In the genomic region with DNA sequence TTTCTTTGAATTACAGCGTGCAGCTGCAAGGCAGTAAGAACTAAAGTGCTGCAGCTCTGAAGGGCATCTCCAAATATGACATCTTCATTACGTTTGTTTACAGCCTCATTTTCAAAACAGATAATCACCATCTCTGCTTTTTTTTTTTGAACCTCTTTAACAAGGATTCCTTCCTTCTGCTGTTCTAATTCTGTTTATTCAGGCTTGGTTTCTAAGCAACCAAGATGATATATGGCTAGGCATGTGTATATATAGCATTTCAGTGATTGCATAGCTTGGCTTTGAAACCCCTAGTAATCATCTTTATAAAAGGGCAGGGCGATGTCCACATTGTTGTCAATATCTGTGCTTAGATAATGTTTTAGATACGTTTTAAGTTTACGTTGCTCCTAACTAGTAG, we compare ENCODE assay signal across 20 mouse cellular contexts.
DNase-seq lines count a peak whose midpoint lies in the region; ATAC-seq and TF ChIP-seq lines count a peak whose summit lies in the region.
"Had no signal": no experiment of that assay in that cellular context is flagged by ENCODE, and none has a peak within 500 bp of the region (broad histone marks: within the 10 kb centered on the region; RNA-seq: fewer than 3 reads in every experiment).

No protein-coding gene starts in this region.

- TF ChIP-seq POLR2A in lung, adult 2 months (IDR thresholded peaks at IDR 0.05; ENCODE audit: borderline replicate concordance, extremely low read depth, low read depth, low read length) = no peak

- TF ChIP-seq CTCF in lung, embryonic 14.5 days (IDR thresholded peaks at IDR 0.05; ENCODE audit: low read depth) = no peak
- TF ChIP-seq CTCF in lung, adult 2 months (IDR thresholded peaks at IDR 0.05; ENCODE audit: insufficient read depth, low read length) = no peak

- H3K27me3 ChIP-seq in forebrain, embryonic 15.5 days = no peaks in the 10 kb centered on the region
- H3K27me3 ChIP-seq in forebrain, embryonic 11.5 days (ENCODE audit: control insufficient read depth, insufficient read depth, low read length) = no peaks in the 10 kb centered on the region
- H3K27me3 ChIP-seq in hindbrain, embryonic 15.5 days = no peaks in the 10 kb centered on the region
- no peaks in the 10 kb centered on the region for H3K27me3 ChIP-seq in hindbrain, embryonic 14.5 days (ENCODE audit: control insufficient read depth, insufficient read depth, low read length)
- H3K27me3 ChIP-seq in lung, embryonic 14.5 days (ENCODE audit: insufficient read depth, low read length) = no peaks in the 10 kb centered on the region
- H3K27me3 ChIP-seq in neural tube, embryonic 13.5 days = no peaks in the 10 kb centered on the region
- H3K27me3 ChIP-seq: embryonic facial prominence, embryonic 12.5 days had no signal

- no peaks in the 10 kb centered on the region for H3K36me3 ChIP-seq in forebrain, embryonic 15.5 days
- H3K36me3 ChIP-seq in forebrain, embryonic 11.5 days (ENCODE audit: control insufficient read depth, insufficient read depth, low read length) = no peaks in the 10 kb centered on the region
- no peaks in the 10 kb centered on the region for H3K36me3 ChIP-seq in hindbrain, embryonic 15.5 days
- no peaks in the 10 kb centered on the region for H3K36me3 ChIP-seq in hindbrain, embryonic 14.5 days (replicated peaks; ENCODE audit: control insufficient read depth, insufficient read depth)
- peaks cover 3% of the 10 kb centered on the region; the same call in 1 of the 2 replicates for H3K36me3 ChIP-seq in lung, embryonic 14.5 days (ENCODE audit: insufficient read depth)
- H3K36me3 ChIP-seq in neural tube, embryonic 13.5 days = peaks cover 4% of the 10 kb centered on the region; the same call in 1 of the 2 replicates
- H3K36me3 ChIP-seq: embryonic facial prominence, embryonic 12.5 days had no signal

- H3K27ac ChIP-seq in forebrain, embryonic 15.5 days (replicated peaks) = peak overlapping the region; percentile 38
- H3K27ac ChIP-seq in forebrain, embryonic 11.5 days (ENCODE audit: low read depth, low read length) = no peak overlapping the region
- H3K27ac ChIP-seq in hindbrain, embryonic 15.5 days (replicated peaks) = peak overlapping the region; percentile 42; the same call in 1 of the 2 replicates
- H3K27ac ChIP-seq in hindbrain, embryonic 14.5 days = no peak overlapping the region; the same call in 1 of the 2 replicates
- no peak overlapping the region for H3K27ac ChIP-seq in lung, embryonic 14.5 days (ENCODE audit: low read depth)
- peak overlapping the region; percentile 53 for H3K27ac ChIP-seq in neural tube, embryonic 13.5 days (replicated peaks)
- H3K27ac ChIP-seq: embryonic facial prominence, embryonic 12.5 days; heart, embryonic 10.5 days had no signal

- H3K9me3 ChIP-seq in forebrain, embryonic 15.5 days = no peaks in the 10 kb centered on the region
- H3K9me3 ChIP-seq in forebrain, embryonic 11.5 days (ENCODE audit: control insufficient read depth, low read length) = no peaks in the 10 kb centered on the region
- H3K9me3 ChIP-seq in hindbrain, embryonic 15.5 days = no peaks in the 10 kb centered on the region
- no peaks in the 10 kb centered on the region for H3K9me3 ChIP-seq in hindbrain, embryonic 14.5 days (ENCODE audit: control insufficient read depth, low read length)
- no peaks in the 10 kb centered on the region for H3K9me3 ChIP-seq in lung, embryonic 14.5 days (ENCODE audit: low read depth, low read length)
- H3K9me3 ChIP-seq in neural tube, embryonic 13.5 days = no peaks in the 10 kb centered on the region
- H3K9me3 ChIP-seq: embryonic facial prominence, embryonic 12.5 days; heart, embryonic 10.5 days had no signal

- WGBS in forebrain, embryonic 15.5 days = 70% methylated on average over 5 of the region's 5 CpGs
- 91% methylated on average over 5 of the region's 5 CpGs for WGBS in forebrain, embryonic 11.5 days
- 74% methylated on average over 5 of the region's 5 CpGs for WGBS in hindbrain, embryonic 15.5 days
- 74% methylated on average over 5 of the region's 5 CpGs for WGBS in hindbrain, embryonic 14.5 days
- WGBS in lung, embryonic 14.5 days = 58% methylated on average over 5 of the region's 5 CpGs
- WGBS in lung, adult 2 months = 71% methylated on average over 5 of the region's 5 CpGs
- 69% methylated on average over 5 of the region's 5 CpGs for WGBS in neural tube, embryonic 13.5 days

- H3K4me3 ChIP-seq in forebrain, embryonic 15.5 days = no peak overlapping the region
- H3K4me3 ChIP-seq in forebrain, embryonic 11.5 days (ENCODE audit: low read depth, low read length) = no peak overlapping the region
- no peak overlapping the region for H3K4me3 ChIP-seq in hindbrain, embryonic 15.5 days
- H3K4me3 ChIP-seq in hindbrain, embryonic 14.5 days (replicated peaks; ENCODE audit: low read length) = no peak overlapping the region
- H3K4me3 ChIP-seq in lung, embryonic 14.5 days (ENCODE audit: low read depth, low read length) = no peak overlapping the region
- no peak overlapping the region for H3K4me3 ChIP-seq in lung, adult 2 months (replicated peaks; ENCODE audit: extremely low read depth, low read depth, low read length)
- no peak overlapping the region for H3K4me3 ChIP-seq in neural tube, embryonic 13.5 days
- H3K4me3 ChIP-seq: embryonic facial prominence, embryonic 12.5 days; heart, embryonic 10.5 days had no signal

- H3K9ac ChIP-seq in forebrain, embryonic 15.5 days (replicated peaks) = no peak overlapping the region
- no peak overlapping the region for H3K9ac ChIP-seq in forebrain, embryonic 11.5 days (ENCODE audit: low read length)
- no peak overlapping the region for H3K9ac ChIP-seq in hindbrain, embryonic 15.5 days
- no peak overlapping the region for H3K9ac ChIP-seq in hindbrain, embryonic 14.5 days
- H3K9ac ChIP-seq in lung, embryonic 14.5 days = no peak overlapping the region
- no peak overlapping the region for H3K9ac ChIP-seq in neural tube, embryonic 13.5 days
- H3K9ac ChIP-seq: embryonic facial prominence, embryonic 12.5 days had no signal

- ATAC-seq in forebrain, embryonic 15.5 days (replicated peaks) = no peak
- no peak for ATAC-seq in forebrain, embryonic 11.5 days (replicated peaks; ENCODE audit: low FRiP score)
- ATAC-seq in hindbrain, embryonic 15.5 days (ENCODE audit: low FRiP score, low read depth) = no peak
- no peak for ATAC-seq in hindbrain, embryonic 14.5 days (ENCODE audit: low FRiP score)
- no peak for ATAC-seq in lung, embryonic 14.5 days (ENCODE audit: insufficient read depth)
- ATAC-seq in neural tube, embryonic 13.5 days (ENCODE audit: low read depth) = no peak
- ATAC-seq: forebrain, embryonic 16.5 days; hindbrain, embryonic 16.5 days; inflammation-experienced regulatory T-cells, adult 6 months had no signal

- no peak overlapping the region for H3K4me2 ChIP-seq in forebrain, embryonic 15.5 days (replicated peaks)
- H3K4me2 ChIP-seq in forebrain, embryonic 11.5 days (ENCODE audit: low read depth, low read length, severe bottlenecking) = no peak overlapping the region
- no peak overlapping the region for H3K4me2 ChIP-seq in hindbrain, embryonic 15.5 days
- H3K4me2 ChIP-seq in hindbrain, embryonic 14.5 days (replicated peaks) = no peak overlapping the region
- no peak overlapping the region for H3K4me2 ChIP-seq in lung, embryonic 14.5 days
- H3K4me2 ChIP-seq in neural tube, embryonic 13.5 days = no peak overlapping the region
- H3K4me2 ChIP-seq: embryonic facial prominence, embryonic 12.5 days had no signal

- no peak for DNase-seq in forebrain, embryonic 11.5 days (ENCODE audit: low spot score)
- DNase-seq in hindbrain, embryonic 14.5 days (ENCODE audit: low spot score) = no peak
- peak; percentile 57 for DNase-seq in lung, embryonic 14.5 days
- DNase-seq in lung, adult 2 months = no peak
- DNase-seq in neural tube, embryonic 10.5 days (ENCODE audit: extremely low spot score, low spot score) = no peak
- DNase-seq: adrenal gland, postnatal 10 days; cerebellum, adult 11-12 months; cerebellum, adult 9-10 months; cerebellum, postnatal 25 days; heart, adult 18-20 months; heart, postnatal 10 days; heart, postnatal 4 days had no signal

- peaks cover 16% of the 10 kb centered on the region for H3K4me1 ChIP-seq in forebrain, embryonic 15.5 days
- no peaks in the 10 kb centered on the region for H3K4me1 ChIP-seq in forebrain, embryonic 11.5 days (replicated peaks; ENCODE audit: control insufficient read depth, insufficient read depth, low read length)
- peaks cover 12% of the 10 kb centered on the region for H3K4me1 ChIP-seq in hindbrain, embryonic 15.5 days (replicated peaks)
- H3K4me1 ChIP-seq in hindbrain, embryonic 14.5 days (replicated peaks; ENCODE audit: control insufficient read depth, insufficient read depth, low read length) = peaks cover 12% of the 10 kb centered on the region; the same call in 1 of the 2 replicates
- no peaks in the 10 kb centered on the region; the same call in 1 of the 2 replicates for H3K4me1 ChIP-seq in lung, embryonic 14.5 days (ENCODE audit: insufficient read depth)
- H3K4me1 ChIP-seq in lung, adult 2 months (ENCODE audit: control insufficient read depth, insufficient read depth, low read length) = no peaks in the 10 kb centered on the region; the same call in 1 of the 2 replicates
- H3K4me1 ChIP-seq in neural tube, embryonic 13.5 days (replicated peaks) = peaks cover 39% of the 10 kb centered on the region
- H3K4me1 ChIP-seq: embryonic facial prominence, embryonic 12.5 days had no signal

Comparison
In these comparisons a context has a peak if more than half of its experiments do, and no peak if none do; other contexts are left out.
1. H3K27ac ChIP-seq: peak in forebrain, embryonic 15.5 days (single experiment), hindbrain, embryonic 15.5 days (single experiment) and neural tube, embryonic 13.5 days (single experiment); none in forebrain, embryonic 11.5 days (single experiment), hindbrain, embryonic 14.5 days (single experiment) and lung, embryonic 14.5 days (single experiment).